Mouse (Mus musculus) ovary, postnatal 36 days (tissue): ENCODE measurements around the gene Gm19402.

Experiments
- DNase-seq: peaks from one replicate; pipeline ENCODE4 v3.0.0; 2022; ENCODE audit warnings: low spot score, mixed read lengths

Gm19402 gene

GRCm38 (mm10) chr10:77666342-77666741 is 24.2 kb downstream of the Gm19402 start:
- no peak for DNase-seq

GRCm38 (mm10) chr10:77663949-77664665 is 26.4 kb downstream of the Gm19402 start:
- DNase-seq, result no peak

GRCm38 (mm10) chr10:77658286-77658994 is 32.1 kb downstream of the Gm19402 start:
- DNase-seq, result no peak

- DNase-seq, result no peak
These were observed 38.5 kb downstream of the Gm19402 start for GRCm38 (mm10) chr10:77652046-77652445.

GRCm38 (mm10) chr10:77647901-77648300 is 42.7 kb downstream of the Gm19402 start:
- DNase-seq, result no peak

GRCm38 (mm10) chr10:77647461-77647860 is 43.1 kb downstream of the Gm19402 start:
- DNase-seq, result no peak

- DNase-seq, result no peak
These were observed 45.0 kb downstream of the Gm19402 start for GRCm38 (mm10) chr10:77645571-77645970.

- DNase-seq, result no peak
These were observed 47.4 kb downstream of the Gm19402 start for GRCm38 (mm10) chr10:77643160-77643559.
